Comparison of ENCODE assay signal across 10 mouse cellular contexts in genomic region chr11:31812215-31812614, GRCm38 (mm10). TPM values are rescaled to one million over a fixed set of nuclear protein-coding genes. Genes with fewer than 3 reads are reported as not detected.
DNase-seq lines count a peak whose midpoint lies in the region; ATAC-seq lines count a peak whose summit lies in the region.
"Had no signal": no experiment of that assay in that cellular context is flagged by ENCODE, and none has a peak within 500 bp of the region (broad histone marks: within the 10 kb centered on the region; RNA-seq: fewer than 3 reads in every experiment).

No protein-coding gene starts in this region.

- no peaks in the 10 kb centered on the region for H3K27me3 ChIP-seq in heart, embryonic 10.5 days (ENCODE audit: insufficient read depth, poor library complexity, severe bottlenecking)
- no peaks in the 10 kb centered on the region for H3K27me3 ChIP-seq in liver, embryonic 16.5 days (ENCODE audit: control insufficient read depth, insufficient read depth, low read depth, low read length)
- H3K27me3 ChIP-seq: limb, embryonic 13.5 days had no signal

- intact Hi-C loops in left cerebral cortex, postnatal 36 days (cut with DNase I): no loop called here

- peak overlapping the region; percentile 38 for H3K4me2 ChIP-seq in liver, embryonic 16.5 days (ENCODE audit: low read depth, low read length)
- H3K4me2 ChIP-seq: limb, embryonic 13.5 days had no signal

- peak; percentile 19 for DNase-seq in embryo, embryonic 10.5 days (ENCODE audit: low spot score)
- no peak for DNase-seq in embryo, embryonic 11 days
- DNase-seq in heart, embryonic 10.5 days (ENCODE audit: low spot score): peak; percentile 96
- DNase-seq in spleen, postnatal 14 days (ENCODE audit: low spot score in 2 of 2): peak; percentile 62 to 72
- no peak for DNase-seq in thymus, postnatal 36 days
- no peak for DNase-seq in cerebellum, postnatal 36 days
- DNase-seq in left cerebral cortex, postnatal 36 days (ENCODE audit: low spot score in 2 of 2): no peak
- DNase-seq: kidney, adult 2 months had no signal

- H3K4me1 ChIP-seq in heart, embryonic 10.5 days: peaks cover 37% of the 10 kb centered on the region
- peaks cover 50% of the 10 kb centered on the region for H3K4me1 ChIP-seq in liver, embryonic 16.5 days (ENCODE audit: control insufficient read depth, low read depth, low read length)

- no peak overlapping the region for H3K4me3 ChIP-seq in heart, embryonic 10.5 days
- H3K4me3 ChIP-seq in liver, embryonic 16.5 days (ENCODE audit: low read depth, low read length): 0 out of 2 replicates have a peak overlapping the region, but pooled peaks have one; percentile 4
- H3K4me3 ChIP-seq: limb, embryonic 13.5 days had no signal

- H3K36me3 ChIP-seq in heart, embryonic 10.5 days: no peaks in the 10 kb centered on the region
- H3K36me3 ChIP-seq in liver, embryonic 16.5 days (ENCODE audit: control insufficient read depth, insufficient read depth): no peaks in the 10 kb centered on the region
- H3K36me3 ChIP-seq: limb, embryonic 13.5 days had no signal

- peak overlapping the region; percentile 52 for H3K9ac ChIP-seq in liver, embryonic 16.5 days (ENCODE audit: low read depth, low read length)
- H3K9ac ChIP-seq: limb, embryonic 13.5 days had no signal

- H3K27ac ChIP-seq in heart, embryonic 10.5 days: peak overlapping the region; percentile 81
- H3K27ac ChIP-seq in liver, embryonic 16.5 days (ENCODE audit: low read length): peak overlapping the region; percentile 92
- H3K27ac ChIP-seq: limb, embryonic 13.5 days had no signal

- 25% methylated on average over 9 of the region's 9 CpGs for WGBS in heart, embryonic 10.5 days
- WGBS in liver, embryonic 16.5 days (ENCODE audit: insufficient replicate concordance): 11% methylated on average over 9 of the region's 9 CpGs

- H3K9me3 ChIP-seq in heart, embryonic 10.5 days: no peaks in the 10 kb centered on the region
- H3K9me3 ChIP-seq in liver, embryonic 16.5 days (replicated peaks; ENCODE audit: control insufficient read depth, low read length): no peaks in the 10 kb centered on the region
- H3K9me3 ChIP-seq: limb, embryonic 13.5 days had no signal

- ATAC-seq in liver, embryonic 16.5 days (ENCODE audit: low read depth): peak; percentile 95

RNA-seq across cellular contexts. Expression of gene Cpeb4, which starts 59.8 kb away (rescaled TPM):
- 5.4 and 8.3 TPM in 2 replicates for polyA plus RNA-seq in heart, embryonic 10.5 days (2016; fragmentation: Nextera tagmentation; extraction: Ambion mirVana)
- polyA plus RNA-seq in liver, embryonic 16.5 days (2015; fragmentation: Nextera tagmentation; extraction: Ambion mirVana): 20.8 and 21.0 TPM in 2 replicates
- 100 to 1,000 TPM; 146 to 158 TPM for total RNA-seq in left cerebral cortex, postnatal 36 days (2021)

Comparison
In these comparisons a context has a peak if more than half of its experiments do, and no peak if none do; other contexts are left out.
1. DNase-seq: peak in embryo, embryonic 10.5 days (single experiment), heart, embryonic 10.5 days (single experiment) and spleen, postnatal 14 days (2 of 2); none in embryo, embryonic 11 days (single experiment), thymus, postnatal 36 days (0 of 2), cerebellum, postnatal 36 days (0 of 2) and left cerebral cortex, postnatal 36 days (0 of 2).